Mouse (Mus musculus): Measurements from ENCODE around the gene Ifngr1. TPM values are rescaled to one million over a fixed set of nuclear protein-coding genes. Genes with fewer than 3 reads are reported as not detected.

Ifngr1 gene
- total and polyA plus RNA-seq, 3 experiments: 15.4 to 18.6 TPM; not detected in 1

DNA sequence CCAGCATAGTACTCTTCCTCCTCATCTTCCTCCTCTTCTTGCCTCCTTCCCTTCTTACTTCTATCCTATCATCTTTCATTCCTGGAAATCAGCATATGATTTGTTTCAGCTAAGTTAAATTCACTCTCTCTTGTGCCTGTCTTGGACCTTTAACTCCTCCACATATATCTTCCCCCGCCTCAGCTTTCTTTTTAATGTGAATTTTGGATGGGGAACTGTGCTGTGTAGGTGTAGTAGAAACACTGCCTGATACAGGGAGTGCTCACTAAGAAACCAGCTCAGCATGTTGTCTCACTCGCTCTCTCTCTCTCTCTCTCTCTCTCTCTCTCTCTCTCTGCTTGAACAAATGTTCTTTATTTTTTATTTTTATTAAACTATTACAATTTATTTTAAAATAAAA is 53.4 kb downstream of the Ifngr1 start:
- Histone ChIP-seq H3K4me3 (ENCODE audit: control insufficient read depth in 1 of 2, insufficient read depth in 1 of 2, low read depth in 2 of 2, low read length in 2 of 2) (no peak overlapping the region), H3K9ac (ENCODE audit: control insufficient read depth, low read depth, low read length, poor library complexity, severe bottlenecking) (no peak overlapping the region), H3K36me3 (ENCODE audit: control insufficient read depth in 1 of 2, insufficient read depth in 2 of 2, low read length in 2 of 2) (no peaks in the 10 kb centered on the region), H3K27ac (ENCODE audit: control insufficient read depth, low read depth, low read length) (no peak overlapping the region), H3K9me3 (replicated peaks; ENCODE audit: insufficient read depth, low read length) (no peaks in the 10 kb centered on the region), H3K4me1 (ENCODE audit: control insufficient read depth in 1 of 2, insufficient read depth in 2 of 2, low read length in 2 of 2) (no peaks in the 10 kb centered on the region), H3K79me2 (ENCODE audit: control insufficient read depth, insufficient read depth, low read length, poor library complexity) (no peaks in the 10 kb centered on the region), H3K27me3 (ENCODE audit: control insufficient read depth in 1 of 2, insufficient read depth in 2 of 2, low read length in 2 of 2) (peaks cover 5 to 6% of the 10 kb centered on the region in 2 experiments)
- DNase-seq (ENCODE audit: low read depth, low spot score): no peak
- no peak for TF ChIP-seq CHD2 (IDR thresholded peaks at IDR 0.05; ENCODE audit: low read length)
- no peak for TF ChIP-seq E2F4 (IDR thresholded peaks at IDR 0.05; ENCODE audit: borderline replicate concordance, low read depth, low read length)
- TF ChIP-seq SMC3 (IDR thresholded peaks at IDR 0.05; ENCODE audit: low read depth, low read length): no peak
- TF ChIP-seq ELF1 (IDR thresholded peaks at IDR 0.05; ENCODE audit: low read depth, low read length): no peak

DNA sequence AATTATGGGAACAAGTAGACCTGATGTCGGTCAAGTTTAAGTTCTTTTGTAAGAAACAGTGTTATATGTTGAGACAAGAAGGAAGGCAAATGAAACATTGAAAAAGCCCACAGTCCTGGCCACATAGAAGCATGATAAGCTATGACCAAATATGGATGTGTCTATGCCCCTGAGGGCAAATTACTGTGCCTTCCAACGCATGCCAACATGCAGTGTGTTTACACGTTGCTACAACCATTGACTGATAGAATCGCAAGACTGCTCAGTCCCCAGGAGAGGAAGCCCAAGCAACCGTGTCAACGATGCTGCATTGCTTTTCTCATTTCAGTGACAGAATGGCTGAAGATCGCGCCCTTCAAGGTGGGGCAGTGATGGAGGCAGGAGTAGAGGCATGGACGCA is 65.7 kb downstream of the Ifngr1 start:
- no peak overlapping the region for H3K27ac ChIP-seq (ENCODE audit: control insufficient read depth, low read depth, low read length)
- TF ChIP-seq ETS1 (IDR thresholded peaks at IDR 0.05; ENCODE audit: low read depth, low read length) (no peak), NELFE (IDR thresholded peaks at IDR 0.05; ENCODE audit: low read depth, low read length) (no peak)
- H3K79me2 ChIP-seq (ENCODE audit: control insufficient read depth, insufficient read depth, low read length, poor library complexity): no peaks in the 10 kb centered on the region
- no peaks in the 10 kb centered on the region for H3K9me3 ChIP-seq (replicated peaks; ENCODE audit: insufficient read depth, low read length)
- no peaks in the 10 kb centered on the region for H3K4me1 ChIP-seq (ENCODE audit: control insufficient read depth in 1 of 2, insufficient read depth in 2 of 2, low read length in 2 of 2)
- H3K4me3 ChIP-seq (ENCODE audit: control insufficient read depth in 1 of 2, insufficient read depth in 1 of 2, low read depth in 2 of 2, low read length in 2 of 2): no peak overlapping the region
- H3K9ac ChIP-seq (ENCODE audit: control insufficient read depth, low read depth, low read length, poor library complexity, severe bottlenecking): no peak overlapping the region
- no peaks in the 10 kb centered on the region; a peak in 1 of 4 replicates for H3K27me3 ChIP-seq (ENCODE audit: control insufficient read depth in 1 of 2, insufficient read depth in 2 of 2, low read length in 2 of 2)
- no peaks in the 10 kb centered on the region for H3K36me3 ChIP-seq (ENCODE audit: control insufficient read depth in 1 of 2, insufficient read depth in 2 of 2, low read length in 2 of 2)
- DNase-seq (ENCODE audit: low read depth, low spot score): no peak

Other genes starting within 250 kb of the Ifngr1 start
- gene Olig3, start 235.4 kb upstream of the Ifngr1 start, total RNA-seq (2012; rRNA removed): not detected in 2 replicates
- not detected for gene Olig3, start 235.4 kb upstream of the Ifngr1 start, polyA plus RNA-seq (2012; ENCODE audit: insufficient read depth in 1 of 2, insufficient read length in 2 of 2, low read depth in 1 of 2, low replicate concordance in 2 of 2, missing spikeins in 1 of 2)
- not detected in 2 replicates for gene Il22ra2, start 30.0 kb downstream of the Ifngr1 start, total RNA-seq (2012; rRNA removed)
- gene Il22ra2, start 30.0 kb downstream of the Ifngr1 start, polyA plus RNA-seq (2012; ENCODE audit: insufficient read depth in 1 of 2, insufficient read length in 2 of 2, low read depth in 1 of 2, low replicate concordance in 2 of 2, missing spikeins in 1 of 2): not detected
- gene Il20ra, start 120.6 kb downstream of the Ifngr1 start, total RNA-seq (2012; rRNA removed): not detected in 2 replicates
- gene Il20ra, start 120.6 kb downstream of the Ifngr1 start, polyA plus RNA-seq (2012; ENCODE audit: insufficient read depth in 1 of 2, insufficient read length in 2 of 2, low read depth in 1 of 2, low replicate concordance in 2 of 2, missing spikeins in 1 of 2): under 1 TPM in 1 of 2 experiments, not detected in 1; 0.06 TPM

Measured in MEL (cell line).